Mouse (Mus musculus): ENCODE data around the gene Slc7a4. TPM values are rescaled to one million over a fixed set of nuclear protein-coding genes. Genes with fewer than 3 reads are reported as not detected.
"Not testable (repeated sequence)": the region's sequence is repeated elsewhere in the genome, so short reads cannot be mapped to it uniquely, and the experiment has no call there.

Gene Slc7a4
- polyA plus RNA-seq, 1 experiment from 2014 or later = 5.4 TPM

DNA sequence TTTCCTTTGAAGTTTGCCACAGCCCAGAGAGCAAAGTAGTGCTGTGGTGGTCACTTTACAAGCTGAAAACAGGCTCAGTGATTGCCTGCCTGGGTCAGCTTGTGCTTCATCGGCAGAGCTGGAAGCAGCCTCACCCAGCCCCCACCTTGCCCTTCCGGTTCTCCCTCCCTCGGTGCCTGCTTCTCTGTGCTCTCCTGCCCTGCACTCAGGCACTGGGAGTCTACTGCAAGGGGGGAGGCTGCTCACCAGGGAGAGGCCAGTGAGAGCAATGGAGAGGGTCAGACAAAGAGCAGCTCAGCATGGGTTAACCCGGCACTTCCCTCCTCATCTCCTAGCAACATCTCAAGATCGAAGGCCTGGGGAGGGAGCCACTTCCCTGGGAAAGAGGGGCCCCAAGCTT is 24.2 kb downstream of the Slc7a4 start:
- WGBS (ENCODE audit: insufficient replicate concordance) = 3% methylated on average over 5 of the region's 5 CpGs
- Histone ChIP-seq H3K4me3 (ENCODE audit: low read depth, low read length) (peak overlapping the region; percentile 15; the same call in 1 of the 2 replicates), H3K4me2 (peak overlapping the region; percentile 55)

GRCm38 (mm10) chr16:17557947-17558480 is 25.0 kb downstream of the Slc7a4 start:
- Histone ChIP-seq H3K9ac (ENCODE audit: low read depth, low read length) (no peak overlapping the region), H3K4me1 (ENCODE audit: control insufficient read depth, insufficient read depth, low read length) (peaks cover 53% of the 10 kb centered on the region), H3K36me3 (ENCODE audit: control insufficient read depth, insufficient read depth, low read length) (no peaks in the 10 kb centered on the region), H3K9me3 (replicated peaks; ENCODE audit: control insufficient read depth, low read length) (no peaks in the 10 kb centered on the region), H3K27me3 (ENCODE audit: control insufficient read depth, insufficient read depth, low read length) (no peaks in the 10 kb centered on the region), H3K27ac (ENCODE audit: low read depth, low read length) (no peak overlapping the region), H3K4me2 (peak overlapping the region; percentile 55), H3K4me3 (ENCODE audit: low read depth, low read length) (no peak overlapping the region)
- 2% methylated on average over 5 of the region's 5 CpGs for WGBS (ENCODE audit: insufficient replicate concordance)
- ATAC-seq (replicated peaks; ENCODE audit: insufficient number of reproducible peaks, low FRiP score, low TSS enrichment) = no peak

More for the DNA sequence above, 24.2 kb downstream of the Slc7a4 start:
- Histone ChIP-seq H3K4me1 (ENCODE audit: control insufficient read depth, insufficient read depth, low read length) (peaks cover 48% of the 10 kb centered on the region), H3K27me3 (ENCODE audit: control insufficient read depth, insufficient read depth, low read length) (no peaks in the 10 kb centered on the region), H3K9ac (ENCODE audit: low read depth, low read length) (peak overlapping the region; percentile 60), H3K27ac (ENCODE audit: low read depth, low read length) (peak overlapping the region; percentile 35; the same call in 1 of the 2 replicates), H3K36me3 (ENCODE audit: control insufficient read depth, insufficient read depth, low read length) (no peaks in the 10 kb centered on the region), H3K9me3 (replicated peaks; ENCODE audit: control insufficient read depth, low read length) (no peaks in the 10 kb centered on the region)
- ATAC-seq (replicated peaks; ENCODE audit: insufficient number of reproducible peaks, low FRiP score, low TSS enrichment) = no peak

DNA sequence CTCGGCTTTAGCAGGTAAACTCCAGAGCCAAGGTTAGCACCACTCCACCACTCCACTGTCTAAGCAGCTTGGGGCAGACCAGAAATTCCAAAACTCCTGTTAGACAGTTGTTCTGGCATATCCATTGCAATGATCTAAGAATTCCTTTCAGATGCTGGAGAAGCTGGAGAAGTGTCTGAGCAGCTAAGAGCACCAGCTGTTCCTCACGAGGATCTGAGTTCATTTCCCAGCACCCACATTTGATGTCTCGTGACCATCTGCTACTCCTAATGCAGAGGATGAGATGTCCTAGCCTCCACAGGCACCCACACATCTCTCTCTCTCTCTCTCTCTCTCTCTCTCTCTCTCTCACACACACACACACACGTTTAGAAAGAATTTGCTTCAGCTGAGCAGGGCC is 26.1 kb downstream of the Slc7a4 start:
- WGBS (ENCODE audit: insufficient replicate concordance) = 48% methylated on average over 4 of the region's 4 CpGs
- H3K9me3 ChIP-seq (replicated peaks; ENCODE audit: control insufficient read depth, low read length) = no peaks in the 10 kb centered on the region
- H3K9ac ChIP-seq (ENCODE audit: low read depth, low read length) = no peak overlapping the region
- H3K4me3 ChIP-seq (ENCODE audit: low read depth, low read length) = no peak overlapping the region
- H3K27me3 ChIP-seq (ENCODE audit: control insufficient read depth, insufficient read depth, low read length) = no peaks in the 10 kb centered on the region
- H3K36me3 ChIP-seq (ENCODE audit: control insufficient read depth, insufficient read depth, low read length) = no peaks in the 10 kb centered on the region
- no peak for ATAC-seq (replicated peaks; ENCODE audit: insufficient number of reproducible peaks, low FRiP score, low TSS enrichment)
- H3K4me1 ChIP-seq (ENCODE audit: control insufficient read depth, insufficient read depth, low read length) = peaks cover 49% of the 10 kb centered on the region
- H3K27ac ChIP-seq (ENCODE audit: low read depth, low read length) = no peak overlapping the region
- no peak overlapping the region for H3K4me2 ChIP-seq

DNA sequence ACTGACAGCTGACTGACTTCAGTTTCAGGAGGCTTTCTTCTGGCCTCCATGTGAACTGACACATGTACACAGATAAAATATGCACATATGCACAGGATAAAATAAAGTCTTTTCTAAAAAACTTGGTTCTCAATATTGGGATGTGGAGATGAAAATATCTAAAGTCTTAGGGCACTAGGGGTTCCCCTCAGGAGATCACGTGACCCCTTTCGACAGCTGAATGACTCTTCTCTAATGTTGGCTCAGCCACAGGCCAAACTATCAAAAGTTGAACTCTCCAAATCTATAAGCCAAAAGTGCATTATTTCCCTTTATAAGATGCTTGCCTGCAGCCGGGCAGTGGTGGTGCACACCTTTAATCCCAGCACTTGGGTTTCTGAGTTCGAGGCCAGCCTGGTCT is 26.8 kb downstream of the Slc7a4 start:
- 79% methylated on average over 4 of the region's 4 CpGs for WGBS (ENCODE audit: insufficient replicate concordance)
- Histone ChIP-seq H3K9me3 (replicated peaks; ENCODE audit: control insufficient read depth, low read length) (no peaks in the 10 kb centered on the region), H3K27ac (ENCODE audit: low read depth, low read length) (no peak overlapping the region), H3K9ac (ENCODE audit: low read depth, low read length) (no peak overlapping the region), H3K4me2 (no peak overlapping the region), H3K27me3 (ENCODE audit: control insufficient read depth, insufficient read depth, low read length) (no peaks in the 10 kb centered on the region), H3K4me3 (ENCODE audit: low read depth, low read length) (no peak overlapping the region), H3K4me1 (ENCODE audit: control insufficient read depth, insufficient read depth, low read length) (peaks cover 43% of the 10 kb centered on the region), H3K36me3 (ENCODE audit: control insufficient read depth, insufficient read depth, low read length) (no peaks in the 10 kb centered on the region)
- no peak for ATAC-seq (replicated peaks; ENCODE audit: insufficient number of reproducible peaks, low FRiP score, low TSS enrichment)

DNA sequence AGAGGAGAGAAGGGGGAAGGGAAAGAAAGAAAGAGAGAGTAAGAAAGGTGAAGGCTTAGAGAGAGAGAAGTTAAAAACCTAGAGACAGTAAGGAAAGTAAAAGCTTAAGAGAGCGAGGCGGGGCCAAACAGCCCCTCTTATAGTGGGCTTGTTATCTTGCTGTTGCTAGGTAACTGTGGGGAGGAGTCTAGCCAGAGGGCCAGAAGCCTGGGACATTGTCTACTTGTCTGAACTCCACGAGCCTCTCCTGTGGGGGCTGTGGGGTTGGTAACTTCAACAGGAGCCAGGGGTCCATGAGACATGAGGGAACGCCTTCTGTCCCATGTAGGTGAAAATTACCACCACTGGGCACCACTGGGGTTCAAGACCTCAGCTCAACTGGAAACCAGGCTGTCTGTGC is 28.3 kb downstream of the Slc7a4 start:
- Histone ChIP-seq H3K4me3 (ENCODE audit: low read depth, low read length) (peak overlapping the region; percentile 33), H3K9ac (ENCODE audit: low read depth, low read length) (peak overlapping the region; percentile 58; the same call in 1 of the 2 replicates), H3K4me2 (peak overlapping the region; percentile 72), H3K27ac (ENCODE audit: low read depth, low read length) (peak overlapping the region; percentile 85), H3K4me1 (ENCODE audit: control insufficient read depth, insufficient read depth, low read length) (peaks cover 34% of the 10 kb centered on the region)
- not testable (repeated sequence) for H3K27me3 ChIP-seq (ENCODE audit: control insufficient read depth, insufficient read depth, low read length); H3K9me3 ChIP-seq (replicated peaks; ENCODE audit: control insufficient read depth, low read length); H3K36me3 ChIP-seq (ENCODE audit: control insufficient read depth, insufficient read depth, low read length)
- 6% methylated on average over 4 of the region's 4 CpGs for WGBS (ENCODE audit: insufficient replicate concordance)
- ATAC-seq (replicated peaks; ENCODE audit: insufficient number of reproducible peaks, low FRiP score, low TSS enrichment) = peak; percentile 60; the same call in 1 of the 2 replicates

- peak overlapping the region; percentile 85 for H3K27ac ChIP-seq (ENCODE audit: low read depth, low read length)
- no peaks in the 10 kb centered on the region for H3K36me3 ChIP-seq (ENCODE audit: control insufficient read depth, insufficient read depth, low read length)
- H3K4me2 ChIP-seq = peak overlapping the region; percentile 72
- peak overlapping the region; percentile 33 for H3K4me3 ChIP-seq (ENCODE audit: low read depth, low read length)
- no peaks in the 10 kb centered on the region for H3K9me3 ChIP-seq (replicated peaks; ENCODE audit: control insufficient read depth, low read length)
- 9% methylated on average over 18 of the region's 18 CpGs for WGBS (ENCODE audit: insufficient replicate concordance)
- peak overlapping the region; percentile 58; the same call in 1 of the 2 replicates for H3K9ac ChIP-seq (ENCODE audit: low read depth, low read length)
- ATAC-seq (replicated peaks; ENCODE audit: insufficient number of reproducible peaks, low FRiP score, low TSS enrichment) = peak; percentile 83
- H3K4me1 ChIP-seq (ENCODE audit: control insufficient read depth, insufficient read depth, low read length) = peaks cover 31% of the 10 kb centered on the region
- no peaks in the 10 kb centered on the region for H3K27me3 ChIP-seq (ENCODE audit: control insufficient read depth, insufficient read depth, low read length)
Observed at GRCm38 (mm10) chr16:17553910-17554685, 28.9 kb downstream of the Slc7a4 start.

DNA sequence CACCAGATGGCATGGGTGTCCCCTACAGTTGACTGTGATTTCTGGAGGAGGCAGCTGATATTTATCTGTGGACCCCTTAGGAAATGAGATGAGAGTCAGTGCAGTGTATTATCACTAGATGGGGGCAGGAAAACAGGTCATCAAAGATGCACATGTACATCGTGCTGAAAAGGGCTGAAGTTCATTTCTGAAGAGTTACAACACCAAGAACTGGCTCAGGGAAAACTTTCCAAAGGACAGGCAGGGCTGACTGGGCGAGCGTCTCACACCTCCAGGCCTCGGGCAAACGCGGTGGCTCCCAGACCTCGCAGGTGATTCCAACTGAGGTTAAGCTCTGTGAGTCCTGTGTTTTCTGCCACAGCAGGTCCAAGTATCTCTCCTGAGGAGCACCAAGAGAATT is 30.2 kb downstream of the Slc7a4 start:
- no peak for ATAC-seq (replicated peaks; ENCODE audit: insufficient number of reproducible peaks, low FRiP score, low TSS enrichment)
- Histone ChIP-seq H3K9ac (ENCODE audit: low read depth, low read length) (no peak overlapping the region), H3K4me2 (no peak overlapping the region), H3K27me3 (ENCODE audit: control insufficient read depth, insufficient read depth, low read length) (no peaks in the 10 kb centered on the region), H3K27ac (ENCODE audit: low read depth, low read length) (no peak overlapping the region), H3K36me3 (ENCODE audit: control insufficient read depth, insufficient read depth, low read length) (no peaks in the 10 kb centered on the region), H3K9me3 (replicated peaks; ENCODE audit: control insufficient read depth, low read length) (no peaks in the 10 kb centered on the region), H3K4me1 (ENCODE audit: control insufficient read depth, insufficient read depth, low read length) (peaks cover 20% of the 10 kb centered on the region), H3K4me3 (ENCODE audit: low read depth, low read length) (no peak overlapping the region)
- 64% methylated on average over 7 of the region's 7 CpGs for WGBS (ENCODE audit: insufficient replicate concordance)

- no peak for ATAC-seq (replicated peaks; ENCODE audit: insufficient number of reproducible peaks, low FRiP score, low TSS enrichment)
- H3K4me2 ChIP-seq = no peak overlapping the region
- no peak overlapping the region for H3K9ac ChIP-seq (ENCODE audit: low read depth, low read length)
- peaks cover 7% of the 10 kb centered on the region for H3K27me3 ChIP-seq (ENCODE audit: control insufficient read depth, insufficient read depth, low read length)
- 69% methylated on average over 2 of the region's 2 CpGs for WGBS (ENCODE audit: insufficient replicate concordance)
- H3K36me3 ChIP-seq (ENCODE audit: control insufficient read depth, insufficient read depth, low read length) = no peaks in the 10 kb centered on the region
- H3K4me1 ChIP-seq (ENCODE audit: control insufficient read depth, insufficient read depth, low read length) = no peaks in the 10 kb centered on the region
- H3K4me3 ChIP-seq (ENCODE audit: low read depth, low read length) = no peak overlapping the region
- no peak overlapping the region for H3K27ac ChIP-seq (ENCODE audit: low read depth, low read length)
- H3K9me3 ChIP-seq (replicated peaks; ENCODE audit: control insufficient read depth, low read length) = no peaks in the 10 kb centered on the region
Observed at GRCm38 (mm10) chr16:17542632-17543031, 40.4 kb downstream of the Slc7a4 start.

Measured in heart, embryonic 11.5 days (tissue).